Mouse (Mus musculus) megakaryocyte, embryonic 14.5 days (primary cell): ENCODE results near the gene Rapsn.

Experiments
- FLI1 ChIP-seq: IDR thresholded peaks from 2 replicates; pipeline ENCODE4 v1.6.1; 2012; ENCODE audit warnings: low read length, inconsistent platforms, mixed read lengths
- GATA1 ChIP-seq: IDR thresholded peaks from 3 replicates; pipeline ENCODE4 v1.6.1; 2012; ENCODE audit warnings: mixed read lengths, low read length, inconsistent platforms, borderline replicate concordance

GRCm38 (mm10) chr2:91019911-91020310 lies 15.5 kb upstream of the Rapsn start:
- TF ChIP-seq GATA1 (no peak), FLI1 (no peak)
